Mouse (Mus musculus): ENCODE data around the gene Cdhr4. TPM values are rescaled to one million over a fixed set of nuclear protein-coding genes. Genes with fewer than 3 reads are reported as not detected.

The Cdhr4 gene
- polyA plus RNA-seq, 1 experiment from 2014 or later, result 2.4 TPM

- H3K27me3 ChIP-seq (replicated peaks; ENCODE audit: control insufficient read depth, insufficient read depth, low read length), result no peaks in the 10 kb centered on the region
- H3K36me3 ChIP-seq (ENCODE audit: control insufficient read depth, insufficient read depth, low read length), result 0 out of 2 replicates have a peak, but pooled peaks cover 3% of the 10 kb centered on the region
- H3K9me3 ChIP-seq (ENCODE audit: control insufficient read depth, low read length), result no peaks in the 10 kb centered on the region
- WGBS, result 87% methylated on average over 8 of the region's 8 CpGs
- no peaks in the 10 kb centered on the region for H3K4me1 ChIP-seq (ENCODE audit: control insufficient read depth, insufficient read depth, low read depth, low read length)
- ATAC-seq, result no peak
- H3K4me2 ChIP-seq (ENCODE audit: low read length), result no peak overlapping the region
- no peak overlapping the region for H3K4me3 ChIP-seq (ENCODE audit: low read length)
- H3K27ac ChIP-seq (ENCODE audit: low read depth, low read length), result no peak overlapping the region
- H3K9ac ChIP-seq (ENCODE audit: low read depth, low read length), result no peak overlapping the region
These were observed 20.4 kb upstream of the Cdhr4 start for GRCm38 (mm10) chr9:107971690-107972541.

- Histone ChIP-seq H3K36me3 (ENCODE audit: control insufficient read depth, insufficient read depth, low read length) (0 out of 2 replicates have a peak, but pooled peaks cover 3% of the 10 kb centered on the region), H3K9me3 (ENCODE audit: control insufficient read depth, low read length) (no peaks in the 10 kb centered on the region), H3K27ac (ENCODE audit: low read depth, low read length) (no peak overlapping the region), H3K27me3 (replicated peaks; ENCODE audit: control insufficient read depth, insufficient read depth, low read length) (no peaks in the 10 kb centered on the region), H3K4me2 (ENCODE audit: low read length) (no peak overlapping the region), H3K9ac (ENCODE audit: low read depth, low read length) (no peak overlapping the region), H3K4me3 (ENCODE audit: low read length) (no peak overlapping the region), H3K4me1 (ENCODE audit: control insufficient read depth, insufficient read depth, low read depth, low read length) (no peaks in the 10 kb centered on the region)
- 84% methylated on average over 10 of the region's 10 CpGs for WGBS
- no peak for ATAC-seq
These were observed 17.7 kb upstream of the Cdhr4 start for GRCm38 (mm10) chr9:107974491-107975171.

GRCm38 (mm10) chr9:107975399-107976386, 16.6 kb upstream of the Cdhr4 start, which contains the start of gene Uba7:
Gene Uba7 (plus strand): TSS chr9:107975505.
- Histone ChIP-seq H3K4me1 (ENCODE audit: control insufficient read depth, insufficient read depth, low read depth, low read length) (no peaks in the 10 kb centered on the region), H3K9ac (ENCODE audit: low read depth, low read length) (no peak within 1 kb of the TSS), H3K27ac (ENCODE audit: low read depth, low read length) (no peak within 1 kb of the TSS), H3K4me2 (ENCODE audit: low read length) (no peak within 1 kb of the TSS), H3K9me3 (ENCODE audit: control insufficient read depth, low read length) (no peaks in the 10 kb centered on the region), H3K36me3 (ENCODE audit: control insufficient read depth, insufficient read depth, low read length) (0 out of 2 replicates have a peak, but pooled peaks cover 3% of the 10 kb centered on the region), H3K4me3 (ENCODE audit: low read length) (no peak within 1 kb of the TSS), H3K27me3 (replicated peaks; ENCODE audit: control insufficient read depth, insufficient read depth, low read length) (no peaks in the 10 kb centered on the region)
- no peak for ATAC-seq
- 73% methylated on average over 12 of the region's 12 CpGs for WGBS

- H3K4me1 ChIP-seq (ENCODE audit: control insufficient read depth, insufficient read depth, low read depth, low read length), result no peaks in the 10 kb centered on the region
- H3K9me3 ChIP-seq (ENCODE audit: control insufficient read depth, low read length), result no peaks in the 10 kb centered on the region
- H3K9ac ChIP-seq (ENCODE audit: low read depth, low read length), result no peak overlapping the region
- no peak overlapping the region for H3K4me2 ChIP-seq (ENCODE audit: low read length)
- 92% methylated on average over 12 of the region's 12 CpGs for WGBS
- H3K27me3 ChIP-seq (replicated peaks; ENCODE audit: control insufficient read depth, insufficient read depth, low read length), result no peaks in the 10 kb centered on the region
- no peaks in the 10 kb centered on the region for H3K36me3 ChIP-seq (ENCODE audit: control insufficient read depth, insufficient read depth, low read length)
- H3K27ac ChIP-seq (ENCODE audit: low read depth, low read length), result no peak overlapping the region
- no peak overlapping the region for H3K4me3 ChIP-seq (ENCODE audit: low read length)
- no peak for ATAC-seq
These were observed 13.5 kb upstream of the Cdhr4 start for GRCm38 (mm10) chr9:107978815-107979214.

- H3K36me3 ChIP-seq (ENCODE audit: control insufficient read depth, insufficient read depth, low read length), result no peaks in the 10 kb centered on the region
- H3K27me3 ChIP-seq (replicated peaks; ENCODE audit: control insufficient read depth, insufficient read depth, low read length), result 0 out of 2 replicates have a peak, but pooled peaks cover 3% of the 10 kb centered on the region
- H3K4me2 ChIP-seq (ENCODE audit: low read length), result peak overlapping the region; percentile 7; the same call in 1 of the 2 replicates
- no peak for ATAC-seq
- 63% methylated on average over 6 of the region's 7 CpGs for WGBS
- H3K27ac ChIP-seq (ENCODE audit: low read depth, low read length), result peak overlapping the region; percentile 70
- H3K9ac ChIP-seq (ENCODE audit: low read depth, low read length), result peak overlapping the region; percentile 11; the same call in 1 of the 2 replicates
- H3K9me3 ChIP-seq (ENCODE audit: control insufficient read depth, low read length), result no peaks in the 10 kb centered on the region
- no peak overlapping the region for H3K4me3 ChIP-seq (ENCODE audit: low read length)
- H3K4me1 ChIP-seq (ENCODE audit: control insufficient read depth, insufficient read depth, low read depth, low read length), result peaks cover 10% of the 10 kb centered on the region
These were observed 10.4 kb upstream of the Cdhr4 start for GRCm38 (mm10) chr9:107981684-107982605.

- Histone ChIP-seq H3K9me3 (ENCODE audit: control insufficient read depth, low read length) (no peaks in the 10 kb centered on the region), H3K27me3 (replicated peaks; ENCODE audit: control insufficient read depth, insufficient read depth, low read length) (0 out of 2 replicates have a peak, but pooled peaks cover 3% of the 10 kb centered on the region), H3K36me3 (ENCODE audit: control insufficient read depth, insufficient read depth, low read length) (no peaks in the 10 kb centered on the region), H3K9ac (ENCODE audit: low read depth, low read length) (peak within 1 kb of the TSS; percentile 25; the same call in 1 of the 2 replicates), H3K4me3 (ENCODE audit: low read length) (0 out of 2 replicates have a peak within 1 kb of the TSS, but pooled peaks have one; percentile 0), H3K4me1 (ENCODE audit: control insufficient read depth, insufficient read depth, low read depth, low read length) (peaks cover 10% of the 10 kb centered on the region), H3K4me2 (ENCODE audit: low read length) (peak within 1 kb of the TSS; percentile 86), H3K27ac (ENCODE audit: low read depth, low read length) (peak within 1 kb of the TSS; percentile 73)
- 54% methylated on average over 14 of the region's 14 CpGs for WGBS
- ATAC-seq, result peak; percentile 34
These were observed 9.5 kb upstream of the Cdhr4 start, which contains the start of gene Gm20661 for GRCm38 (mm10) chr9:107982681-107983346. Gene Gm20661 (plus strand): TSS chr9:107983058.

GRCm38 (mm10) chr9:107983421-107983890, 8.8 kb upstream of the Cdhr4 start:
- peak overlapping the region; percentile 86 for H3K4me2 ChIP-seq (ENCODE audit: low read length)

More at GRCm38 (mm10) chr9:107983421-107983890, 8.8 kb upstream of the Cdhr4 start:
- Histone ChIP-seq H3K27ac (ENCODE audit: low read depth, low read length) (peak overlapping the region; percentile 73), H3K9ac (ENCODE audit: low read depth, low read length) (peak overlapping the region; percentile 25; the same call in 1 of the 2 replicates), H3K9me3 (ENCODE audit: control insufficient read depth, low read length) (no peaks in the 10 kb centered on the region), H3K36me3 (ENCODE audit: control insufficient read depth, insufficient read depth, low read length) (no peaks in the 10 kb centered on the region), H3K27me3 (replicated peaks; ENCODE audit: control insufficient read depth, insufficient read depth, low read length) (0 out of 2 replicates have a peak, but pooled peaks cover 3% of the 10 kb centered on the region), H3K4me3 (ENCODE audit: low read length) (0 out of 2 replicates have a peak overlapping the region, but pooled peaks have one; percentile 0), H3K4me1 (ENCODE audit: control insufficient read depth, insufficient read depth, low read depth, low read length) (peaks cover 10% of the 10 kb centered on the region)
- no peak for ATAC-seq
- WGBS, result 39% methylated on average over 4 of the region's 4 CpGs

All from hindbrain, embryonic 16.5 days (tissue).